Mouse (Mus musculus) intestine, postnatal 0 days (tissue): Measurements from ENCODE around the gene Dnajc5. TPM values are rescaled to one million over a fixed set of nuclear protein-coding genes. Genes with fewer than 3 reads are reported as not detected.

Source experiments
- ATAC-seq: fragments of 200-750 bp; cut with Nextera tagmentation; 2 replicates; pipeline ENCODE4 v1.8.0; 2017; ENCODE audit warnings: mild to moderate bottlenecking, moderate TSS enrichment, moderate library complexity
- H3K27ac ChIP-seq: fragments of 300-500 bp; sonication (generic); 2 replicates; pipeline ENCODE4 v1.5.1; 2014; ENCODE audit warnings: mild to moderate bottlenecking, low read depth, low read length, moderate library complexity
- H3K27me3 ChIP-seq: fragments of 300-500 bp; sonication (generic); replicated peaks from 2 replicates; pipeline ENCODE4 v1.6.1; 2014; ENCODE audit warnings: low read length, mixed read lengths; ENCODE audit not compliant: control insufficient read depth, insufficient read depth
- H3K36me3 ChIP-seq: fragments of 300-500 bp; sonication (generic); 2 replicates; pipeline ENCODE4 v1.6.1; 2014; ENCODE audit warnings: mild to moderate bottlenecking, moderate library complexity; ENCODE audit not compliant: control insufficient read depth, insufficient read depth
- H3K4me1 ChIP-seq: fragments of 300-500 bp; sonication (generic); replicated peaks from 2 replicates; pipeline ENCODE4 v1.6.1; 2014; ENCODE audit warnings: antibody characterized with exemption, low read length, mixed read lengths; ENCODE audit not compliant: control insufficient read depth, insufficient read depth
- H3K4me2 ChIP-seq: fragments of 300-500 bp; sonication (generic); replicated peaks from 2 replicates; pipeline ENCODE4 v1.6.1; 2014; ENCODE audit warnings: low read depth, mild to moderate bottlenecking, moderate library complexity
- H3K4me3 ChIP-seq: fragments of 300-500 bp; sonication (generic); 2 replicates; pipeline ENCODE4 v1.5.1; 2014; ENCODE audit warnings: low read depth, low read length
- H3K9ac ChIP-seq: fragments of 300-500 bp; sonication (generic); 2 replicates; pipeline ENCODE4 v1.6.1; 2014; ENCODE audit warnings: mild to moderate bottlenecking, low read depth, low read length
- H3K9me3 ChIP-seq: fragments of 300-500 bp; sonication (generic); 2 replicates; pipeline ENCODE4 v1.6.1; 2016; ENCODE audit warnings: mixed run types; ENCODE audit not compliant: control insufficient read depth
- CTCF ChIP-seq: sonication (generic); IDR thresholded peaks from 2 replicates; pipeline ENCODE4 v1.5.1; 2016; ENCODE audit warnings: low read depth, mild to moderate bottlenecking, control low read depth, antibody characterized with exemption, moderate library complexity
- WGBS: fragments of 180-500 bp; shearing (Covaris S2); extraction: QIAGEN DNeasy Blood & Tissue Kit; methylation state at CpG from one replicate; pipeline ENCODE4 v1.1.7; 2014; 5-methylcytosine and 5-hydroxymethylcytosine counted together
- polyA plus RNA-seq: library from polyadenylated mRNA; unstranded; fragments of >200 nt; fragmentation: Nextera tagmentation; extraction: Ambion mirVana; gene quantifications from 2 replicates; pipeline ENCODE4 v1.2.1, GENCODE M21; 2015

The Dnajc5 gene
- polyA plus RNA-seq, 1 experiment from 2014 or later, result 62.9 TPM

GRCm38 (mm10) chr2:181568272-181569008, 48.2 kb downstream of the Dnajc5 start:
- Histone ChIP-seq H3K9ac (no peak overlapping the region), H3K4me3 (no peak overlapping the region), H3K27ac (no peak overlapping the region), H3K36me3 (peaks cover 29% of the 10 kb centered on the region), H3K27me3 (no peaks in the 10 kb centered on the region), H3K9me3 (no peaks in the 10 kb centered on the region), H3K4me1 (no peaks in the 10 kb centered on the region), H3K4me2 (no peak overlapping the region)
- WGBS, result 76% methylated on average over 7 of the region's 7 CpGs
- ATAC-seq, result no peak
- TF ChIP-seq CTCF, result peak; percentile 77

DNA sequence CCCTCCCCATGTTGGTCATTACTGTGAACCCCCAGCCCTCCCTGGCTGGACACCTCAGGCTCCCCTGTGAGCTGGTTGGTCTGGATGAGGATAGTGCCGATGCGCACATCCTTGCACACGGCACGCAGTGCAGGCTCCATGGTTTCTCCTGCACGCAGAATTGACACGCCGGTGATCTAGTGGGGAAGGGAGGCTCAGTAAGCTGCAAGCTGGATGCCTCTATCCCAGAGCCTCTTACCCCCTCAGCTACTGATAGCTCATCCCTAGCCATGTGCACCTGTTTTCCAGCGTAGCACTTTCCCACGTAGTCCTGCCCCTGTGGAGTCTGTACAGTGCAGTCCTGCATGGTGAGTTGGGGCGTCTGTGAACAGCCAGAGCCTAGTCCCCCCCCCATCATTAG, 49.6 kb downstream of the Dnajc5 start:
- H3K9me3 ChIP-seq, result no peaks in the 10 kb centered on the region
- 96% methylated on average over 10 of the region's 10 CpGs for WGBS
- no peak for TF ChIP-seq CTCF
- no peaks in the 10 kb centered on the region for H3K4me1 ChIP-seq
- H3K4me2 ChIP-seq, result no peak overlapping the region
- no peak for ATAC-seq
- H3K9ac ChIP-seq, result no peak overlapping the region
- H3K27ac ChIP-seq, result no peak overlapping the region
- peaks cover 42% of the 10 kb centered on the region for H3K36me3 ChIP-seq
- H3K4me3 ChIP-seq, result no peak overlapping the region
- H3K27me3 ChIP-seq, result no peaks in the 10 kb centered on the region

GRCm38 (mm10) chr2:181570375-181570774, 50.1 kb downstream of the Dnajc5 start:
- peaks cover 43% of the 10 kb centered on the region for H3K36me3 ChIP-seq
- H3K4me2 ChIP-seq, result no peak overlapping the region
- no peak overlapping the region for H3K4me3 ChIP-seq
- no peaks in the 10 kb centered on the region for H3K4me1 ChIP-seq
- H3K27me3 ChIP-seq, result no peaks in the 10 kb centered on the region
- no peaks in the 10 kb centered on the region for H3K9me3 ChIP-seq
- no peak overlapping the region for H3K27ac ChIP-seq
- no peak for TF ChIP-seq CTCF
- no peak overlapping the region for H3K9ac ChIP-seq
- ATAC-seq, result no peak
- WGBS, result 91% methylated on average over 8 of the region's 8 CpGs

DNA sequence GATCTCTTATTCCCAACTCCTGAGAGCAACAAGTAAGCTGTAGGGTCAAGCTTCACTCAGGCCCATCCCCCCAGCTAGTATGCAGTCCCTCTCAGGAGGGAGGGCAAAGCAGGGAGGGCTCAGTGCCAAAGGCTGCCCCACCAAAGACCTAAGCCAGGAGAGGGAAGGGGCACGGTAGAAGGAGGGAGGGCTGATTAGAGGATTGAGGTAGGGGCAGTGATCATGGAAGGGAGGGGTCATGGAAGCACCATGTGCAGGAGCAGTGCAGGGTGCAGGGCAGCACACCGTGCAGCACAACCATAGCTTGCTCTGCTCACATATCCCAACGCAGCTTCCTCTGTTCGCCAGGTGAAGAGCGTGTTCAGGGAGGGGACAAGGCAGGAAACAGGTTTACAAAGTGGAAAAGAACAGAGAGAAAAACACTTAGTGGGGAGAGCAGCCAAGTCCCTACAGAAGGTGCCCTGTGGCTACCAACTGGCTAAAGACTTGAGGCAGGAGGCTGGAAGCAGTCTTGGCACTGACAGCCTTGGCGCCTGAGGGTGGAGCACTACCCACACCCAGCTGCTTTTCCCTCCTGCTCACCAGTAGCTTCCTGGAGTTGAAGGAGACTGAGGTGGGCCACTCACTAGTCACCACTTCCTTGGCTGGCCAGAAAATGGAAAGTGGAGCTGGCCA, 50.8 kb downstream of the Dnajc5 start:
- H3K36me3 ChIP-seq, result peaks cover 43% of the 10 kb centered on the region
- H3K27me3 ChIP-seq, result no peaks in the 10 kb centered on the region
- H3K4me3 ChIP-seq, result no peak overlapping the region
- H3K9ac ChIP-seq, result no peak overlapping the region
- no peak overlapping the region for H3K27ac ChIP-seq
- H3K4me2 ChIP-seq, result no peak overlapping the region
- ATAC-seq, result no peak
- TF ChIP-seq CTCF, result no peak
- no peaks in the 10 kb centered on the region for H3K4me1 ChIP-seq
- no peaks in the 10 kb centered on the region for H3K9me3 ChIP-seq
- WGBS, result 73% methylated on average over 6 of the region's 6 CpGs

DNA sequence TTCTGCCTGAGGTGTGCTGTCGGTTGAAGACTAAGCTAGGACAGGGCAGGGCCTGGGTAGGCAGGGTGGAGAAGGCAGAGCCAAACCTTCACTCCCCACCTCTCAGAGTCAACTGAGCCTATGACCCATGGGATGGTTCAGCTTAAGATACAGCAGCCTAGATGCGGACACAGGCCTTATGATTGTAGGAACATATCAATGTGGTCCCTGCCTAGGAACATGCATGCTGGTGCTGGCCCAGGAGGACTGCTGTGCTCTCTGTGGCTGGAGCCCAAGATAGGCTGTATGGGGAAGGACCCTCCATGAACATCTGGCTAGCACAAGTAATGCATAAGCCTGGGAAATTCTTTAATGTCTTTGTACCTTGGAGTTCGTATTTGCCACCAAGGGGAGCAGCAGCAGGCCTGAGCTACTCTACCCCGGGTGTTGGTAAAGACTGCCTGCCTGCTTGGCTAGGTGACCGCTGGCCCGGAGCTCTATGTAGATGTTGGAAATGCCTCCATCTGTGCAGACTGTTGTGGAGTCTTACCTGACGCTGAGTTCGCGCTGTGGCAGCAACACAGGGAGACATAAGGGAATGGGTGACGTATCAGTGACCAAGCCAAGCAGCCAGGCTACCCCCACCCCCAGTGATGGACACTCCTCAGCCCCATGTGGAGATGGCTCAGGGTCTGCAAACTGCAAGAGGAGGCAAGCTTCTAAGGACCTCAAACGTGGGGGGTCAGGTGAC, 51.8 kb downstream of the Dnajc5 start:
- Histone ChIP-seq H3K9ac (no peak overlapping the region), H3K4me1 (no peaks in the 10 kb centered on the region), H3K4me3 (no peak overlapping the region), H3K27ac (no peak overlapping the region), H3K36me3 (peaks cover 43% of the 10 kb centered on the region), H3K9me3 (no peaks in the 10 kb centered on the region), H3K27me3 (no peaks in the 10 kb centered on the region), H3K4me2 (no peak overlapping the region)
- TF ChIP-seq CTCF, result no peak
- 93% methylated on average over 11 of the region's 11 CpGs for WGBS
- ATAC-seq, result no peak
